Mouse (Mus musculus) heart, embryonic 12.5 days (tissue): Measurements from ENCODE around the gene Hyou1. TPM values are rescaled to one million over a fixed set of nuclear protein-coding genes. Genes with fewer than 3 reads are reported as not detected.
A peak's percentile ranks its signal among the peaks of the same experiment; 100 is the strongest.

Experiments used
- ATAC-seq: fragments of 200-750 bp; cut with Nextera tagmentation; 2 replicates; pipeline ENCODE4 v1.8.0; 2017; ENCODE audit warnings: moderate TSS enrichment, moderate library complexity; ENCODE audit not compliant: insufficient number of reproducible peaks, low FRiP score
- H3K27ac ChIP-seq: fragments of 300-500 bp; sonication (generic); 2 replicates; pipeline ENCODE4 v1.5.1; 2016; ENCODE audit warnings: mild to moderate bottlenecking, moderate library complexity; ENCODE audit not compliant: poor library complexity, severe bottlenecking
- H3K27me3 ChIP-seq: fragments of 300-500 bp; sonication (generic); replicated peaks from 2 replicates; pipeline ENCODE4 v1.6.1; 2016; ENCODE audit warnings: mild to moderate bottlenecking, moderate library complexity
- H3K36me3 ChIP-seq: fragments of 300-500 bp; sonication (generic); 2 replicates; pipeline ENCODE4 v1.6.1; 2016; ENCODE audit warnings: mild to moderate bottlenecking, moderate library complexity
- H3K4me1 ChIP-seq: fragments of 300-500 bp; sonication (generic); replicated peaks from 2 replicates; pipeline ENCODE4 v1.6.1; 2016; ENCODE audit warnings: mild to moderate bottlenecking
- H3K4me2 ChIP-seq: fragments of 300-500 bp; sonication (generic); 2 replicates; pipeline ENCODE4 v1.6.1; 2016; ENCODE audit warnings: mild to moderate bottlenecking, moderate library complexity
- H3K4me3 ChIP-seq: fragments of 300-500 bp; sonication (generic); 2 replicates; pipeline ENCODE4 v1.5.1; 2016; ENCODE audit warnings: mild to moderate bottlenecking
- H3K9ac ChIP-seq: fragments of 300-500 bp; sonication (generic); 2 replicates; pipeline ENCODE4 v1.6.1; 2016; ENCODE audit warnings: mild to moderate bottlenecking, moderate library complexity
- H3K9me3 ChIP-seq: fragments of 300-500 bp; sonication (generic); replicated peaks from 2 replicates; pipeline ENCODE4 v1.6.1; 2016; ENCODE audit warnings: mild to moderate bottlenecking, moderate library complexity
- WGBS: fragments of 180-500 bp; shearing (Covaris S2); methylation state at CpG from one replicate; pipeline ENCODE4 v1.1.7; 2016; 5-methylcytosine and 5-hydroxymethylcytosine counted together
- polyA plus RNA-seq: library from polyadenylated mRNA; unstranded; fragments of >200 nt; fragmentation: Nextera tagmentation; extraction: Ambion mirVana; gene quantifications from 2 replicates; pipeline ENCODE4 v1.2.1, GENCODE M21; 2016

The Hyou1 gene
- polyA plus RNA-seq, 1 experiment from 2014 or later: 23.6 TPM

DNA sequence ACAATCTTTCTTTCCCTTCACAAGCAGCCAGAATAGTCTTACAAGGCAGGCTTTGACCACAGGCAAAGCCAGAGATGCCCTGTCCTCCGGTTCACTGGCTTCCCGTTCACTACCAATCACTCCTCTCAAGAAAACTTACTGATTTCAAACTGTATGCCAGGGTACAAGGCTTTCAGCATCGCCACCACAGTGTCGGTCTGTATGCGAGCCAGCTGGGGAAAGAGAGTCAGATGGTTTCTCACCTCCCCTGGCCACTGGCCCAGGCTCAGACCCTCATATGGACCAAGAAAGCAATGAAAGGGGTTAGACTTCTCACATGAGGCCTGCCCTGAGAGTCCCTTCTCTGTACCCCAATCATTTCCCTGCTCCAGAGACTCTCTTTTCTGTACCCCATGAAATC, 37.8 kb upstream of the Hyou1 start:
- H3K4me3 ChIP-seq: peak overlapping the region; percentile 65
- peak overlapping the region; percentile 98 for H3K27ac ChIP-seq
- H3K27me3 ChIP-seq: no peaks in the 10 kb centered on the region
- H3K4me2 ChIP-seq: no peak overlapping the region
- WGBS: 87% methylated on average over 5 of the region's 5 CpGs
- H3K9me3 ChIP-seq: no peaks in the 10 kb centered on the region
- H3K4me1 ChIP-seq: peaks cover 37% of the 10 kb centered on the region
- ATAC-seq: no peak
- H3K9ac ChIP-seq: peak overlapping the region; percentile 74
- H3K36me3 ChIP-seq: peaks cover 48% of the 10 kb centered on the region

DNA sequence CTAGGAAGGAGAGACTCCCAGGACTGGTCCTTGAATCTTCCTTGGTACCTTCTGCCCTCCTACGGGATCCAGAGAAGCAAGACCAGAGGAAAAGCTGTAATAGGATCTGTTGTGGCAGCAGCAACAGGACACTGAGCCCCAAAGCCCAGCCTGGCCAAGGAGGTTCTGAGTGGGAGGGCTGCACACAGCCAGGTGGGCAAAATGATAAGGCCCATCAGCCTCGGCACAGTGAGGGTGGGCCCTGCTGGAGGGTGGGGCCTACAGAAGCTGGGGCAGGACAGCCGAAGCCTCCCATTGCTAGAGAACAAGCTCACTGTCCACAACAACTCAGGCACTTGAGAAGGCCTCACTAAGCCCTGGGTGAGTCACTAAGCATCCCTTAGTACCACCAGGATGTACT, 37.1 kb upstream of the Hyou1 start:
- Histone ChIP-seq H3K4me2 (peak overlapping the region; percentile 75), H3K9me3 (no peaks in the 10 kb centered on the region), H3K36me3 (peaks cover 48% of the 10 kb centered on the region), H3K27ac (peak overlapping the region; percentile 98), H3K27me3 (no peaks in the 10 kb centered on the region), H3K4me3 (peak overlapping the region; percentile 65), H3K9ac (peak overlapping the region; percentile 74), H3K4me1 (peaks cover 30% of the 10 kb centered on the region)
- WGBS: 53% methylated on average over 3 of the region's 3 CpGs
- peak; percentile 74 for ATAC-seq

DNA sequence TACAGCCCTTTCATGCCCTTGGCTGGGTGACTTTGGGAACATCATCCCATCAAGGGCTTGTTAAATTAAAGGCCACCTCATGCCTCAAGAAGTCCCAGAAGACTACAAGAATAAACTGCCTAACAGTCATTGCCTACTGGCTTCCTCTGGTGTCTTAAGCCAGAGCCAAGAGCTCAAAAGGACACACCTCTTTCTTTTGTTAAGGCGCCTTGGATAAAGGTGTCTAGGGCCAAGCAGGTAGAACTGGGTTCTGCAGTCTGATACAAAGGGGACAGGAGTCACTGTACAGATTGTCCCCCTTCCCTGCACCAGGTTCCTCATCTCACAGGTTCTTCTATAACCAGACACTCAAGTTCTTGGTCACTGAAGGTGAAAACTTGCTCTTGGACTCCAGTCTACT, 36.7 kb upstream of the Hyou1 start:
- peak overlapping the region; percentile 75 for H3K4me2 ChIP-seq
- peak overlapping the region; percentile 65 for H3K4me3 ChIP-seq
- H3K36me3 ChIP-seq: peaks cover 48% of the 10 kb centered on the region
- peaks cover 26% of the 10 kb centered on the region for H3K4me1 ChIP-seq
- peak overlapping the region; percentile 98 for H3K27ac ChIP-seq
- H3K9ac ChIP-seq: peak overlapping the region; percentile 74
- H3K9me3 ChIP-seq: no peaks in the 10 kb centered on the region
- ATAC-seq: no peak
- WGBS: 64% methylated on average over 1 of the region's 1 CpGs
- no peaks in the 10 kb centered on the region for H3K27me3 ChIP-seq

DNA sequence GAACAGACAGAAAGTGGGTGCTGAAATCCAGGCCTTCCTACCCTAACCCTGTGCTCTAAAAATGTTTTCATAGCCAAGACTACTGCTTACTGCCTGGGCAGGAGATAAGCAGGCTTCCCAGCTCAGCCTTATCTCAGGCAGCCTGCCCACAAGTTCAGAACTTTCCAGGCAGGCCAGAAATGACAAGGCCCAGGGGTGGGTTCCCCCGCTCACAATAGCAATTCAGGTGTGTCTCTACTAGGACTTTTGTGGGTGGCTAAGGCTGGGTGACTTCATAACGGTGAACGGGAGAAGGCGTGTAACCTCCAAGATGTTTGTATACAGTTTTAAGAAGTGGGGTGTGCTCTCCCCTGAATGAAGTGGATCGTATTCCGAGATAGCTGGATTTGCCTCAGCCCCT, 36.0 kb upstream of the Hyou1 start:
- no peaks in the 10 kb centered on the region for H3K9me3 ChIP-seq
- peak overlapping the region; percentile 65 for H3K4me3 ChIP-seq
- peaks cover 50% of the 10 kb centered on the region for H3K36me3 ChIP-seq
- H3K4me1 ChIP-seq: peaks cover 22% of the 10 kb centered on the region
- H3K4me2 ChIP-seq: peak overlapping the region; percentile 75
- no peaks in the 10 kb centered on the region for H3K27me3 ChIP-seq
- peak overlapping the region; percentile 98 for H3K27ac ChIP-seq
- ATAC-seq: peak; percentile 86
- H3K9ac ChIP-seq: peak overlapping the region; percentile 74
- 5% methylated on average over 6 of the region's 6 CpGs for WGBS

GRCm38 (mm10) chr9:44343781-44344421, 35.4 kb upstream of the Hyou1 start, which contains the start of gene Hmbs:
Hmbs (minus strand) TSS chr9:44344228.
- H3K27ac ChIP-seq: peak within 1 kb of the TSS; percentile 98
- H3K27me3 ChIP-seq: no peaks in the 10 kb centered on the region
- H3K4me3 ChIP-seq: peak within 1 kb of the TSS; percentile 65
- H3K9ac ChIP-seq: peak within 1 kb of the TSS; percentile 74
- no peaks in the 10 kb centered on the region for H3K9me3 ChIP-seq
- peaks cover 22% of the 10 kb centered on the region for H3K4me1 ChIP-seq
- H3K4me2 ChIP-seq: peak within 1 kb of the TSS; percentile 75
- ATAC-seq: peak; percentile 93
- WGBS: under 1% methylated on average over 39 of the region's 39 CpGs
- H3K36me3 ChIP-seq: peaks cover 50% of the 10 kb centered on the region

DNA sequence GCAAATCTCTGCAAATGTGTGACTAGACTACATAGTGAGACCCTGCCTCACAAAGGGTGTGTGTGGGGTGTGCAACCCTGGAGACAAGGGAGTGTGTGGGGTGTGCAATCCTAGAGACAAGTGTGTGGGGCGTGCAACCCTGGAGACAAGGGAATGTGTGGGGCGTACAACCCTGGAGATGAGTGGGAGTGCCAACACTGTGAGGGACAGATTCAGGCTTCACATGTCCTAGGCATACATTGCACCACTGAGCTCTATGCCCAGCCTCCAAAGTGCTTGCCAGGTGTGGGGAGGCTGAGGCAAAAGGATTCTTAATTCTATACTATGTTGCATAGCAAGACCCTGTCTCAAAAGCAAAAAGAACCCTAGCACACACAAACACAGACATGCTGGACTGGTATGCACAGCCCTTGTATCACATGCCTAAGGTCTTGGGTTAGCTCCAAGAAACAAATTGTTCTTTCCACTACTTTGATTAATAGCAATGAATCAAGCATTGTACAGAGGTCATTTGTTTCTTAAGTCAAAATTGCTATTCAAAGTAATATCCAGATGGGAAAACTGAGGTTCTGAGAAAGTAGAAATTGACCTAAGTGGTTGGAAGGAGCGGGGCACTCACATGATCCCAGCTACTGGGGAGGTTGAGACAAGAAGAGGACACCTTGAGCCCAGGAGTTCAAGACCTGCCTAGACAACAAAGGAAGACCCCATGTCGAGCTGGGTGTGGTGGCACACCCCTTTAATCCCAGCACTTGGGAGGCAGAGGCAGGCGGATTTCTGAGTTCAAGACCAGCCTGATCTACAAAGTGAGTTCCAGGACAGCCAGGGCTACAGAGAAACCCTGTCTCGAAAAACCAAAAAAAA, 33.5 kb upstream of the Hyou1 start:
- no peaks in the 10 kb centered on the region for H3K9me3 ChIP-seq
- peaks cover 22% of the 10 kb centered on the region for H3K4me1 ChIP-seq
- no peak overlapping the region for H3K4me3 ChIP-seq
- H3K27ac ChIP-seq: no peak overlapping the region
- WGBS: 83% methylated on average over 6 of the region's 6 CpGs
- no peak overlapping the region for H3K4me2 ChIP-seq
- H3K27me3 ChIP-seq: no peaks in the 10 kb centered on the region
- H3K36me3 ChIP-seq: peaks cover 52% of the 10 kb centered on the region
- no peak overlapping the region for H3K9ac ChIP-seq
- ATAC-seq: no peak

DNA sequence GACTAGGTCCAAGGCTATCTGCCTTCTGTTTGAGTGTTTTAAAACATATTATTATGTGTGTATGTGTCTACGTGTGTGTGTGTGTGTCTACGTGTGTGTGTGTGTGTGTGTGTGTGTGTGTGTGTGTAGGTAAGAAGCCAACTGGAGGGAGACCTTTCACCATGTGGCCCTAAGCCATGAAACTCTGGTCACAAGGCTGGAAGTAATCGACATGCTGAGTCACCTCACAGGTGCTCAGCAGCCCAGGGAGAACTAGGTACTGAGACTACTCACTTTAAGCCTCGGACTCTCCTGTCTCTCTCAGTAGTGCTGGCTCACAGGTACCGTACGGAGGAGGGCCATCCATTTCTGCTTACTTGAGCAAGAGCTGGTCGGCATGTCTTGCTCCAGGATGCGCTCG, 32.1 kb upstream of the Hyou1 start:
- Histone ChIP-seq H3K9me3 (no peaks in the 10 kb centered on the region), H3K36me3 (peaks cover 56% of the 10 kb centered on the region)

GRCm38 (mm10) chr9:44347621-44348020, 31.7 kb upstream of the Hyou1 start:
- 87% methylated on average over 4 of the region's 4 CpGs for WGBS
- no peaks in the 10 kb centered on the region for H3K9me3 ChIP-seq
- H3K27me3 ChIP-seq: no peaks in the 10 kb centered on the region
- H3K27ac ChIP-seq: no peak overlapping the region
- no peak overlapping the region for H3K4me2 ChIP-seq
- H3K9ac ChIP-seq: no peak overlapping the region
- peaks cover 10% of the 10 kb centered on the region for H3K4me1 ChIP-seq
- ATAC-seq: no peak
- peaks cover 60% of the 10 kb centered on the region for H3K36me3 ChIP-seq
- H3K4me3 ChIP-seq: no peak overlapping the region

More for the DNA sequence above, 32.1 kb upstream of the Hyou1 start:
- 94% methylated on average over 9 of the region's 9 CpGs for WGBS
- no peak for ATAC-seq
- no peak overlapping the region for H3K27ac ChIP-seq
- H3K4me2 ChIP-seq: no peak overlapping the region
- peaks cover 15% of the 10 kb centered on the region for H3K4me1 ChIP-seq
- H3K27me3 ChIP-seq: no peaks in the 10 kb centered on the region
- H3K9ac ChIP-seq: no peak overlapping the region
- no peak overlapping the region for H3K4me3 ChIP-seq

DNA sequence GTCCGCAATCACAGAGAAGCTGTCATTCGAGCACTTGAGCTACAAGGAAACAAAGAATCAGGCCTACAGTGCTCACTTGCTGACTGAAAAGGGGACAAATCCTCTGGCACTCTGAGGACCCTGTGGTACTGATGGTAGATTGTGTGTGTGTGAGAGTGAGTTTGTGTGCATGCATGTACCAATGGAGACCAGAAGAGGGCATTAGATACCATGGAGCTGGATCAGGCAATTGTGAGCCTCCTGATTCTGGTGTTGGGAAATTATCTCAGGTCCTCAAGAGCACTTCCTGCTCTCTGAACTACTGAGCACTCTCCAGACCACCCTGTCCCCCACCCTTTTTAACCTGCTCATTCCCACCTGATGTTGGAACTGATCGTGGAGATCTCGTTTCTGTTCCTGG, 30.7 kb upstream of the Hyou1 start:
- ATAC-seq: no peak
- Histone ChIP-seq H3K4me1 (peaks cover 3% of the 10 kb centered on the region; the same call in 1 of the 2 replicates), H3K27me3 (no peaks in the 10 kb centered on the region), H3K9ac (no peak overlapping the region), H3K9me3 (no peaks in the 10 kb centered on the region), H3K4me3 (no peak overlapping the region), H3K4me2 (no peak overlapping the region), H3K36me3 (peaks cover 69% of the 10 kb centered on the region), H3K27ac (no peak overlapping the region)
- 93% methylated on average over 4 of the region's 4 CpGs for WGBS

- no peaks in the 10 kb centered on the region for H3K27me3 ChIP-seq
- WGBS: 97% methylated on average over 4 of the region's 4 CpGs
- no peaks in the 10 kb centered on the region for H3K4me1 ChIP-seq
- no peak overlapping the region for H3K4me2 ChIP-seq
- no peak overlapping the region for H3K4me3 ChIP-seq
- no peak for ATAC-seq
- H3K27ac ChIP-seq: no peak overlapping the region
- peaks cover 97% of the 10 kb centered on the region for H3K36me3 ChIP-seq
- no peak overlapping the region for H3K9ac ChIP-seq
- H3K9me3 ChIP-seq: no peaks in the 10 kb centered on the region
Observed at GRCm38 (mm10) chr9:44351396-44351795, 27.9 kb upstream of the Hyou1 start.

GRCm38 (mm10) chr9:44352337-44352736, 27.0 kb upstream of the Hyou1 start:
- Histone ChIP-seq H3K9me3 (no peaks in the 10 kb centered on the region), H3K27me3 (no peaks in the 10 kb centered on the region)
- 89% methylated on average over 10 of the region's 10 CpGs for WGBS

More at GRCm38 (mm10) chr9:44352337-44352736, 27.0 kb upstream of the Hyou1 start:
- H3K36me3 ChIP-seq: peaks cover 97% of the 10 kb centered on the region
- peak; percentile 63; the same call in 1 of the 2 replicates for ATAC-seq
- H3K4me3 ChIP-seq: no peak overlapping the region
- no peak overlapping the region for H3K9ac ChIP-seq
- H3K27ac ChIP-seq: no peak overlapping the region
- no peak overlapping the region for H3K4me2 ChIP-seq
- H3K4me1 ChIP-seq: no peaks in the 10 kb centered on the region
